Mouse (Mus musculus): ENCODE data around the gene Runx1. TPM values are rescaled to one million over a fixed set of nuclear protein-coding genes. Genes with fewer than 3 reads are reported as not detected.

Runx1 gene
- polyA plus RNA-seq, 1 experiment = 87.4 TPM

DNA sequence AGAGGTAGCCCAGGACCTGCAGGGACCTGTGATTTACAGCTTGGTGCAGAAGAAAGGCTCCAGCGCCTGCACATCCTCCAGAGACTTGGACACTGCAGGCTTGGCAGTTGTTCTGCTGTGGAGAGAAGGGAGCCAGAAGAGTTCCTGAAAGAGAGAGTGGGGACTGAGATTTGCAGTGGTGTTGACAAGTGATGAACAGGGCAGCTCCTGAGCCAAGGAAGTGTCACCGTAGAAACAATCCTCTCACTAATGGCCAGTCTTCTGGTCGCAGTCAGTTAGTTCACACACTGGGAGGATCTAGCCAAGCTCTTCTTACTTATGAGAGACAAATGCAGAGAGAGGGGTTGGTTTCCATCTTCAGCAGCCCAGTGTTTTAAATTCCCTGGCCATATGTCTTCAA lies 24.5 kb upstream of the Runx1 start:
- Histone ChIP-seq H3K4me3 (ENCODE audit: control insufficient read depth, insufficient read depth, low read length) (no peak overlapping the region), H3K27me3 (ENCODE audit: control insufficient read depth, insufficient read depth, low read length) (no peaks in the 10 kb centered on the region), H3K27ac (ENCODE audit: control insufficient read depth, insufficient read depth, low read length) (no peak overlapping the region), H3K4me1 (replicated peaks; ENCODE audit: control insufficient read depth, insufficient read depth, low read length) (peaks cover 21% of the 10 kb centered on the region), H3K36me3 (ENCODE audit: control insufficient read depth, insufficient read depth, low read length) (no peaks in the 10 kb centered on the region)
- DNase-seq = no peak
- 93% methylated on average over 3 of the region's 3 CpGs for WGBS
- TF ChIP-seq CTCF (IDR thresholded peaks at IDR 0.05; ENCODE audit: borderline replicate concordance, control insufficient read depth, extremely low read depth, insufficient read depth, low read length, poor library complexity) (no peak), POLR2A (IDR thresholded peaks at IDR 0.05; ENCODE audit: control insufficient read depth, extremely low read depth, insufficient read depth, low read length, poor library complexity) (no peak)

DNA sequence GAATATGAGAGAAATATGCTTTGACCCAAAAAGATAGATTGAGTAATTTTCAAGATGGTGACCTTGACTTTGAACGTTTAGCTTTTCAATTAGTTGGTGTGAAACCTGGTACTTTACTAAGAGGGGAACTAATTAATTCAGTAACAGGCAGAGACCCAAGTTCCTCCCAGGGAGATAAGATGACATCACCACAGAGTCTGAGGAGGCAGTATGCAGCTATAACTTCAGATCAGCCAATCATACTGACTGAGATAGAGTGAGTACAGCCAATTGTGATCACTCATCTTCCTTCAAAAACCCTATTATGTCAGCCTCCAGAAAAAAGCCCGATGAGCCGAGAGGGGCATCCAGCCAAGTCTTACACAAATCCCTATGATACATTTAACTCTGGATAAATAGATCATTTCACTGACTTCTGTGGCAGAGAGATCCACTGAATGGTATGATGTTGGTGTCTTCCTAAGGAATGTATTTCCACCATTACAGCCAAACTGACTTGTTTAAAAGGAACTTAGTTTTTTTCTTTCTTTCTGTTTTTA lies 21.9 kb upstream of the Runx1 start:
- no peaks in the 10 kb centered on the region for H3K27me3 ChIP-seq (ENCODE audit: control insufficient read depth, insufficient read depth, low read length)
- DNase-seq = no peak
- WGBS = 66% methylated on average over 3 of the region's 3 CpGs
- H3K36me3 ChIP-seq (ENCODE audit: control insufficient read depth, insufficient read depth, low read length) = no peaks in the 10 kb centered on the region
- no peak overlapping the region for H3K4me3 ChIP-seq (ENCODE audit: control insufficient read depth, insufficient read depth, low read length)
- H3K27ac ChIP-seq (ENCODE audit: control insufficient read depth, insufficient read depth, low read length) = no peak overlapping the region
- TF ChIP-seq POLR2A (IDR thresholded peaks at IDR 0.05; ENCODE audit: control insufficient read depth, extremely low read depth, insufficient read depth, low read length, poor library complexity) (no peak), CTCF (IDR thresholded peaks at IDR 0.05; ENCODE audit: borderline replicate concordance, control insufficient read depth, extremely low read depth, insufficient read depth, low read length, poor library complexity) (no peak)
- H3K4me1 ChIP-seq (replicated peaks; ENCODE audit: control insufficient read depth, insufficient read depth, low read length) = peaks cover 7% of the 10 kb centered on the region

DNA sequence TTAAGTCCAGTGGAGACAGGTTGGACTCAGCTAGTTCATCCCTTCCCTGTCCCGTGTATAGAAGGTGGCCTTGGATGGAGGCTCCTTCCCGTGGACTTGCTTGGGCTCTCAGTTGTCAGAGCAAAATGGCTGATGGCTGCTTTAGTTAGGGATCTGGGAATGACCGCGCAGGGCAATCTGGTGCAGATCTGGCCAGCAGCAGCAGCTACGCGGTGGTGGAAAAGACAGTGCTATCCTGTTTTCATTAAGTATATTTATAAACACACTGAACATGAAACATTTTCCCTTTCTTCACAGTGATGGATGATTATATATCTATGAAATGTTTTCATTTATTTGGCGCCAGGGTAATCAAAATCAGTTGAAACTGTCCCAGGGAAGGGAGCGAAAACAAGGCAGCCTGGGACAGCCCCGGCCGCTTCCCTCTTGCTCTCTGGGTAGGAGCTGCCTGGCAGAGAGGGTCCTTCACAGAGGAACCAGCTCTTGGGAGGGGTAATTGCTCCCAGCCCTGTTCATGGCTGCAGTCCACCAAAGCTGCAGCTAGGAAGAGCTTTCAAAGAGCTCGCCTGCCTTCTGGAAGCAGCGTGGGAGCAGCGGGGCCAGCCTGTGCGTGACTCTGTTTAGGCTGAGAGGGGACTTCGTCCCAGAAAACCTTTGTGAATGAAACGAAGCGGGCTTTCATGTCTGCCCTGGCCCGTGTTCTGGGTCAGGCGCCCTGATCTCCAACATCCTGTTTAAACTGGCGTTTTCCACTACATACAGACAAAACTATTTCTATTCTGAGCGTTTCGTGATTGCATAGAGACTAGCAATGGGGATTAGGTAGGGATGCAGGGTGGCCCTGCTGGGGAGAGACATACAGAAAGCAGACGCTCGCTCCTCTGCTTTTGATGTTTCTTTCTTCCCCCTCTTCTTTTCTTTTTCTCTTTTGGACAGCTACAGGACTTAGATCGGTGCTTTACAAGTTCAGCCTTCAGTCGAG lies 19.6 kb upstream of the Runx1 start:
- 87% methylated on average over 26 of the region's 26 CpGs for WGBS
- H3K27me3 ChIP-seq (ENCODE audit: control insufficient read depth, insufficient read depth, low read length) = no peaks in the 10 kb centered on the region
- TF ChIP-seq POLR2A (IDR thresholded peaks at IDR 0.05; ENCODE audit: control insufficient read depth, extremely low read depth, insufficient read depth, low read length, poor library complexity) (no peak), CTCF (IDR thresholded peaks at IDR 0.05; ENCODE audit: borderline replicate concordance, control insufficient read depth, extremely low read depth, insufficient read depth, low read length, poor library complexity) (no peak)
- peaks cover 10% of the 10 kb centered on the region for H3K4me1 ChIP-seq (replicated peaks; ENCODE audit: control insufficient read depth, insufficient read depth, low read length)
- no peak overlapping the region for H3K27ac ChIP-seq (ENCODE audit: control insufficient read depth, insufficient read depth, low read length)
- no peak overlapping the region for H3K4me3 ChIP-seq (ENCODE audit: control insufficient read depth, insufficient read depth, low read length)
- no peak for DNase-seq
- H3K36me3 ChIP-seq (ENCODE audit: control insufficient read depth, insufficient read depth, low read length) = no peaks in the 10 kb centered on the region

DNA sequence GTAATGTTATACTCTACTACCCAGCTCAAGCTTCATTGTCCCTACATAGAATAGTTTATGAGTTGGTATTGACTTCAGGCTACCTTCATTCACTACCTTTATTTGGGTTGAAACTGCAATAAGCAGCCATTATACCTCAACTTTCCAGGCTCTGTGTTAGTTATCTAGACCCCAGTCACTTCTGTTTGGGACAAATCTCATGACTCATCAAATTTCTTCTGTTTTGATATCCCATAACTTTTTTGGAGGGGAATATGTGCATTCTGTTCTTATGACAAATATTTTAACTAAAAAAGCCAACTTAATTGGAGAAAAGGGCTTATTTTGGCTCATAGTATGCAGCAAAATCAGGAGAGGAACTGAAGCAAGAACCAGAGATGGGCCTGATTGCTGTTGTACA lies 12.8 kb upstream of the Runx1 start:
- no peak for DNase-seq
- H3K4me3 ChIP-seq (ENCODE audit: control insufficient read depth, insufficient read depth, low read length) = no peak overlapping the region

DNA sequence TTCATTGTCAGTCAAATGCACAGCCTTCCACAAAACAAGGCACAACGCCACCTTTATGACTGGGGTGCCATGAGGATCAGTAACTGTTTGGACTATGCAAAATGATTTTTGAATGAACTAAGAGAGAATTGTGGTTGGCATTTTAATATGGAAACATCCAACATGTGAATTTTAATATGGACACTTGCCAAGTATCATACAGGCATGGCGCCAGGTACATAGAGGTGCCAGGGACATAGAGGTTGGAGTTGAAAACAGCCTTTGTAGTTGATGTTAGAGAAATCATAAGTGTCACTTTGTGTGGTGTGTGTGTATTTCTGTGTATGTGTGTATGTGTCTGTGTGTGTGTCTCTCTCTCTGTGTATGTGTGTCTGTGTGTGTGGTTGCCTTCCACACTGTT lies 5.4 kb upstream of the Runx1 start:
- Histone ChIP-seq H3K4me3 (ENCODE audit: control insufficient read depth, insufficient read depth, low read length) (no peak overlapping the region), H3K4me1 (replicated peaks; ENCODE audit: control insufficient read depth, insufficient read depth, low read length) (peaks cover 25% of the 10 kb centered on the region), H3K27me3 (ENCODE audit: control insufficient read depth, insufficient read depth, low read length) (no peaks in the 10 kb centered on the region), H3K36me3 (ENCODE audit: control insufficient read depth, insufficient read depth, low read length) (no peaks in the 10 kb centered on the region), H3K27ac (ENCODE audit: control insufficient read depth, insufficient read depth, low read length) (no peak overlapping the region)
- TF ChIP-seq POLR2A (IDR thresholded peaks at IDR 0.05; ENCODE audit: control insufficient read depth, extremely low read depth, insufficient read depth, low read length, poor library complexity) = no peak
- TF ChIP-seq CTCF (IDR thresholded peaks at IDR 0.05; ENCODE audit: borderline replicate concordance, control insufficient read depth, extremely low read depth, insufficient read depth, low read length, poor library complexity) = no peak
- DNase-seq = no peak
- 96% methylated on average over 2 of the region's 2 CpGs for WGBS

More for the DNA sequence above, 12.8 kb upstream of the Runx1 start:
- H3K27me3 ChIP-seq (ENCODE audit: control insufficient read depth, insufficient read depth, low read length) = no peaks in the 10 kb centered on the region
- no peaks in the 10 kb centered on the region for H3K36me3 ChIP-seq (ENCODE audit: control insufficient read depth, insufficient read depth, low read length)
- TF ChIP-seq CTCF (IDR thresholded peaks at IDR 0.05; ENCODE audit: borderline replicate concordance, control insufficient read depth, extremely low read depth, insufficient read depth, low read length, poor library complexity) (no peak), POLR2A (IDR thresholded peaks at IDR 0.05; ENCODE audit: control insufficient read depth, extremely low read depth, insufficient read depth, low read length, poor library complexity) (no peak)
- no peak overlapping the region for H3K27ac ChIP-seq (ENCODE audit: control insufficient read depth, insufficient read depth, low read length)
- peaks cover 5% of the 10 kb centered on the region for H3K4me1 ChIP-seq (replicated peaks; ENCODE audit: control insufficient read depth, insufficient read depth, low read length)

DNA sequence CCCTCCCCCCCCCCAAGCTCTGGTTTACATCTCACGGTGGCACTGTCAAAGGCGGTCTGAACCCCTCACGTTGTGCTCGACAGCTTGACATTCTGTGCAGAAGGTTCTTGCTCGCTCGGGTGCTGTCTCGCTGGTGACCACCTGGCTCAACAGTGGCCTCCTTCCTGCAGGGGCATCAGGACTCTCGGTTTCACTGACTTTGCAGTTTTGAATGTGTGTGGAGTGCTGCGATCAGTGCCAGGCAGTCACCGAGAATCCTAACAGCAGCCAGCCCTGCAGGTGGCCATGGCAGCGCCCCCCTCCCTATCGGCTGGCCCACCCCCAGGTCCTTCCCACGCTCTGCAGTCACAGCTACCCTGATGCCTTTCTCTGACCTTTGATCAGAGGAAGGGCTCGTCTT lies 4.5 kb upstream of the Runx1 start:
- no peak for DNase-seq
- Histone ChIP-seq H3K4me1 (replicated peaks; ENCODE audit: control insufficient read depth, insufficient read depth, low read length) (peaks cover 25% of the 10 kb centered on the region), H3K4me3 (ENCODE audit: control insufficient read depth, insufficient read depth, low read length) (no peak overlapping the region), H3K27ac (ENCODE audit: control insufficient read depth, insufficient read depth, low read length) (no peak overlapping the region), H3K36me3 (ENCODE audit: control insufficient read depth, insufficient read depth, low read length) (no peaks in the 10 kb centered on the region), H3K27me3 (ENCODE audit: control insufficient read depth, insufficient read depth, low read length) (no peaks in the 10 kb centered on the region)
- no peak for TF ChIP-seq CTCF (IDR thresholded peaks at IDR 0.05; ENCODE audit: borderline replicate concordance, control insufficient read depth, extremely low read depth, insufficient read depth, low read length, poor library complexity)
- TF ChIP-seq POLR2A (IDR thresholded peaks at IDR 0.05; ENCODE audit: control insufficient read depth, extremely low read depth, insufficient read depth, low read length, poor library complexity) = no peak
- WGBS = 66% methylated on average over 14 of the region's 14 CpGs
